Mouse (Mus musculus): ENCODE data around the gene Churc1. TPM values are rescaled to one million over a fixed set of nuclear protein-coding genes. Genes with fewer than 3 reads are reported as not detected.
"Not testable (repeated sequence)": the region's sequence is repeated elsewhere in the genome, so short reads cannot be mapped to it uniquely, and the experiment has no call there.

The Churc1 gene
- polyA plus RNA-seq, 1 experiment from 2014 or later: 158 TPM

DNA sequence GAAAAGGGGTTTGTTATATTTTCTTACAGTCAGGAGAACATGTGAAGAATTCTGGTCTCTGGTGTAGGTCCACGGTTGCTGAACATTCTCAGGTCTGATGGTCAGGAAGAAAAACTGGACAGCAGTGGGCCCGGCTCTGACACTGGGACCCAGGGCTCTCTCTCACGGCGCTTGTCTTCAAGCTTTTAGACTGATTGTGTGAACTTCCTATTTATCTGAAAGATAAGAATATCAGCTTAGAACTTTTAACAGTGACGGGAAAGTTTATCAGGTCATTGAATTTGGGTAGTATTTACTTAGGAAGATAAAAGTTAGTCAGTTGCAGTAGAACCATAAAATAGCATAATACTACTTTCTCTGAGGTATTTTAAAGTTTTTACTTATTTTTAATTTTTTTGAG lies 11.6 kb downstream of the Churc1 start:
- H3K9ac ChIP-seq: no peak overlapping the region
- H3K27ac ChIP-seq (replicated peaks): no peak overlapping the region
- 94% methylated on average over 5 of the region's 5 CpGs for WGBS
- no peak overlapping the region for H3K4me3 ChIP-seq
- peaks cover 4% of the 10 kb centered on the region for H3K36me3 ChIP-seq
- ATAC-seq (ENCODE audit: low read depth): no peak
- 0 out of 2 replicates have a peak, but pooled peaks cover 5% of the 10 kb centered on the region for H3K4me1 ChIP-seq (replicated peaks)
- H3K4me2 ChIP-seq: no peak overlapping the region
- no peaks in the 10 kb centered on the region for H3K9me3 ChIP-seq
- H3K27me3 ChIP-seq: no peaks in the 10 kb centered on the region

DNA sequence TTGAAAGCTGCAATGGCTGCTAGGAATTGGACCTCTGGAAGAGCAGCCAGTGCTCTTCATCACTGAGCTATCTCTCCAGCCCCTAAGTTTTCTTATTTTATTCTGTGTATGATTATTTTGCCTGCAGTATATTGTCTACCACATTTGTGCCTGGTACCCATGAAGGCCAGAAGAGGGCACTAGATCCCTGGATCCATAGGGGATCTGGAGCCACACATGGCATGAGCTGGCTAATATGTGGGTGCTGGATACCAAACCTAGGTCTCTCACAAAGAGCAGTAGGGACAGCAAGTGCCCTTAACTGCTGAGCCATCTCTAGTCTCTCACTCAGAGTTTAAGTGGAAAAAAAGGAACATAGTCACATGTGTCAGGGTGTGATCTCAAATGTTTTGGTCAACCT lies 12.5 kb downstream of the Churc1 start:
- Histone ChIP-seq H3K27ac (replicated peaks) (no peak overlapping the region), H3K9ac (no peak overlapping the region), H3K4me2 (no peak overlapping the region), H3K27me3 (no peaks in the 10 kb centered on the region), H3K36me3 (peaks cover 4% of the 10 kb centered on the region), H3K4me3 (no peak overlapping the region), H3K4me1 (replicated peaks) (0 out of 2 replicates have a peak, but pooled peaks cover 5% of the 10 kb centered on the region), H3K9me3 (no peaks in the 10 kb centered on the region)
- ATAC-seq (ENCODE audit: low read depth): no peak

DNA sequence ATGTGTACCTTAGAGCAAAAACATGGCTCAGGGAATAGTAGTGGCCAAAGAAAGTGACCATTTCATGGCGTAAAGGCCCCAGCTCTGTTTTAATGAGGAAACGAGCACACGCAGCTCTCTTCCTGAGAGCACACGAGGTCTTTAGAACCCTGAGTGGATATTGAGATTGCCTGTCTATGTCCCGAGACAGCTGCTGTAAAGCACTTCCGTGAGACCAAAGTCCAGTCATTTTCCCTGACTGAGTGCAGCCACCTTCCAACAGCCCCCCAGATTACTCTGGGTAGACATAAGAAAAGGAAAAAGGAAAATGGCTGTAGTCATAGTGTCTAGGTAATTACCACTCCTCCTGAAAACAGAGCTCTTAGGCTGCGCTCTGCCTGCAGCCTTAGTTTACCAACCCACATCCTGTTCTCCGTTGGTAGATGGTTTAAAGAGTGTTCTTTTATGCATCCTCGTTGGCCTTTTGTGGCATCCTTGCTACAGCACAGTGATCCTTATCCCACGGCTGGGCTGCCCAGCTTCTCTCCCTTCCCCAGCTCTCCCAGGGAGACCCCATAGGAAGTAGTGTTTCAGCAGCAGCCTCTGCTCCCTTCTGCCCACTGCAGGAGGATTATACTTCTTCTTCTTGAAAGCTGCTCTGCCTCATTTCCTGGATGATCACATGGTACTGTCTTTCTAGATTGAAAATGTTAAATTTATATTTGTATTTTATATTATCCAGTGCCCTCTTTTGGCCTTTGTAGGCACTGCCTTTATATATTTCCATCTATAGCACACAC lies 13.2 kb downstream of the Churc1 start:
- no peak overlapping the region for H3K9ac ChIP-seq
- H3K36me3 ChIP-seq: peaks cover 4% of the 10 kb centered on the region
- no peaks in the 10 kb centered on the region for H3K9me3 ChIP-seq
- H3K4me3 ChIP-seq: no peak overlapping the region
- no peaks in the 10 kb centered on the region for H3K27me3 ChIP-seq
- H3K4me2 ChIP-seq: no peak overlapping the region
- 85% methylated on average over 10 of the region's 10 CpGs for WGBS
- 0 out of 2 replicates have a peak, but pooled peaks cover 5% of the 10 kb centered on the region for H3K4me1 ChIP-seq (replicated peaks)
- no peak for ATAC-seq (ENCODE audit: low read depth)
- H3K27ac ChIP-seq (replicated peaks): no peak overlapping the region

DNA sequence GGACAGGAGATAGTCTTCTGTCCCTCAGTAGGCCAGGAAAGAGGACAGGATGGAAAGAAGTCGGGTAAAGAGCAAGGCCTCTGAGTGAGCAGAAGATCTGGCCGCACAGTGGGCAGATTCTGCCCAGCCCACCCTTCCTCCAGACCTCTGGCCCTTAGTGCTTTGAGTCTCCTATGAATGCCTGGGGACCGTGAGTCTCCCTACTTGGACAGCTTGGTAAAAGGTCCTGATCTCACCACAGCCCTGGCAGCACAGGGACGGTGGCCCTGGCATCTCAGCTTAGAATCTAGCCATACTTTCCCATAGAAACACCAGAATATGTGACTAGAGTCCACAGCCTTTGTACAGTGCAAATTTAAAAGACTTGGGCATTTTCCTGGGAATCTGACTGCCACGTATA lies 14.6 kb downstream of the Churc1 start:
- 0 out of 2 replicates have a peak, but pooled peaks cover 5% of the 10 kb centered on the region for H3K4me1 ChIP-seq (replicated peaks)
- ATAC-seq (ENCODE audit: low read depth): no peak
- peaks cover 4% of the 10 kb centered on the region for H3K36me3 ChIP-seq
- H3K4me2 ChIP-seq: no peak overlapping the region
- 77% methylated on average over 5 of the region's 5 CpGs for WGBS
- H3K27ac ChIP-seq (replicated peaks): no peak overlapping the region
- no peak overlapping the region for H3K9ac ChIP-seq
- H3K27me3 ChIP-seq: no peaks in the 10 kb centered on the region
- no peaks in the 10 kb centered on the region for H3K9me3 ChIP-seq
- no peak overlapping the region for H3K4me3 ChIP-seq

GRCm38 (mm10) chr12:76780639-76781468 lies 15.5 kb downstream of the Churc1 start:
- Histone ChIP-seq H3K27ac (replicated peaks) (0 out of 2 replicates have a peak overlapping the region, but pooled peaks have one; percentile 13), H3K27me3 (no peaks in the 10 kb centered on the region), H3K9me3 (no peaks in the 10 kb centered on the region), H3K4me2 (no peak overlapping the region), H3K4me1 (replicated peaks) (0 out of 2 replicates have a peak, but pooled peaks cover 5% of the 10 kb centered on the region), H3K9ac (no peak overlapping the region), H3K4me3 (no peak overlapping the region), H3K36me3 (peaks cover 4% of the 10 kb centered on the region)
- ATAC-seq (ENCODE audit: low read depth): peak; percentile 50; the same call in 1 of the 2 replicates
- 66% methylated on average over 12 of the region's 12 CpGs for WGBS

GRCm38 (mm10) chr12:76784056-76784619 lies 18.8 kb downstream of the Churc1 start:
- Histone ChIP-seq H3K4me1 (replicated peaks) (0 out of 2 replicates have a peak, but pooled peaks cover 5% of the 10 kb centered on the region), H3K36me3 (no peaks in the 10 kb centered on the region), H3K27ac (replicated peaks) (no peak overlapping the region), H3K9ac (no peak overlapping the region), H3K4me2 (no peak overlapping the region), H3K27me3 (no peaks in the 10 kb centered on the region), H3K9me3 (no peaks in the 10 kb centered on the region), H3K4me3 (no peak overlapping the region)
- no peak for ATAC-seq (ENCODE audit: low read depth)
- WGBS: 75% methylated on average over 10 of the region's 10 CpGs

DNA sequence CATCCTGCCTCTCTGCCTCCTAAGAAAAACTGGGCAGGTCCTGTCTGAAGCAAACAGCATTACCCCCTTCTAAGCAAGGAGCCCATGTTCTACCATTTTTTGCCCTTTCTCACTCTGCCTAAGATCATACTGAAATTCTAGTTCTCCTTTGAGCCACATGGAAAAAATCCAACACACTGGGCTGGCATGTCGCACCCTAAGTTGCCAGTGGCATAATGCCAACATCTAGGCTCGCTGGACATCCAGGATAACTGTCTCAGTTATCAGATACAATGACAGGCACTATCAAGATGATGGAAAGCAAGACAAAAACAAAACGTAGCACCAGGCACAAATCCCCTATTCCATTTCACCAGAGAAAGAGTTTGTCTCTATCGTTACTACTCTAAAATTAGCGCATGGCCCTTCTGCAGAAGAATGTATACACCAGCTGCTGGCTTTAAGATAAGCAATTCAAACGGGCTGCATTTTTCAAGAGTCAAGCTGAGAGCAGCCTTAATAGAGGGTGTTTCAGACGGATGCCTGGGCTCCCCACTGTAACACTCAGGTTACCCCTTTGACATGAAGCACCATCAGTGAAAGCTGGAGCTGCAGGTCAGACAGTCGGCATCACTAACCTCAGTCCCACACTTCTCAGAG lies 25.2 kb downstream of the Churc1 start:
- Histone ChIP-seq H3K9me3 (no peaks in the 10 kb centered on the region), H3K4me2 (no peak overlapping the region), H3K9ac (no peak overlapping the region), H3K27me3 (no peaks in the 10 kb centered on the region), H3K4me1 (replicated peaks) (no peaks in the 10 kb centered on the region), H3K36me3 (no peaks in the 10 kb centered on the region), H3K4me3 (no peak overlapping the region), H3K27ac (replicated peaks) (no peak overlapping the region)
- no peak for ATAC-seq (ENCODE audit: low read depth)
- 67% methylated on average over 8 of the region's 8 CpGs for WGBS

GRCm38 (mm10) chr12:76792540-76792939 lies 27.2 kb downstream of the Churc1 start:
- ATAC-seq (ENCODE audit: low read depth); H3K4me1 ChIP-seq (replicated peaks); H3K27ac ChIP-seq (replicated peaks); H3K4me3 ChIP-seq; H3K27me3 ChIP-seq; H3K9me3 ChIP-seq; H3K9ac ChIP-seq; H3K4me2 ChIP-seq; H3K36me3 ChIP-seq: not testable (repeated sequence)
- 58% methylated on average over 14 of the region's 14 CpGs for WGBS

- Histone ChIP-seq H3K27ac (replicated peaks) (no peak within 1 kb of the TSS), H3K4me1 (replicated peaks) (no peaks in the 10 kb centered on the region), H3K4me2 (no peak within 1 kb of the TSS), H3K36me3 (0 out of 2 replicates have a peak, but pooled peaks cover 4% of the 10 kb centered on the region), H3K9me3 (no peaks in the 10 kb centered on the region), H3K9ac (no peak within 1 kb of the TSS), H3K27me3 (no peaks in the 10 kb centered on the region), H3K4me3 (no peak within 1 kb of the TSS)
- ATAC-seq (ENCODE audit: low read depth): no peak
- 82% methylated on average over 5 of the region's 5 CpGs for WGBS
Observed at GRCm38 (mm10) chr12:76795350-76795749, 30.0 kb downstream of the Churc1 start, which contains the start of gene Gpx2. Gpx2 (minus strand) TSS chr12:76795554.

DNA sequence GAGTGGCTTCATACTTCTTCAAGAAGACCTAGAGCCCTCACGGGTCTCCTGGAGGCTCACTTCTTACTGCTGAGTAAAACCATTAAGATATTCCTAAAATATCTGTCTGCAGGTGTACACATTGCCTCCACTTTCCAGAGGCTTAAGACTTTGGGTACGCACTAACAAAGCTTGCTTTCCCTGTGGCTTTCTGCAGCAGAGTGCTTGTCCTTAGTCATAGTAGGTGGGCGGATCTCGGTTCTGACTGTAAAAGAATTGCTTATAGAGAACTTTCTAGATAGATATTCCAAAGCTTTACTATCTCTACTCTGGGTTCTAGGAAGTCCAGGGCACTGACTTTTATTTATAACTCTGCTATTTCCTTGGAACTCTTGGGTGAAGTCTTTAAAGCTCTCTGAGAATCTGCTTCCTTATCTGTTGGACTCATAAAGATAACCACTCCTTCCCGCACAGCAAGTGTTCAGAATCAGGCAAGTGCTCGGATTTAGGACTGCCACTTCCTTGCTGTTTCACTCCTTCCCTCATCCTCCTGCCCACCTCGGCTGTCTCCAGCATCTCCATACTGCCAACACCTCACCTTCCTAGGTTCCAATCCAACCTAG lies 31.7 kb downstream of the Churc1 start:
- Histone ChIP-seq H3K27ac (replicated peaks) (no peak overlapping the region), H3K9ac (no peak overlapping the region), H3K36me3 (peaks cover 4% of the 10 kb centered on the region; the same call in 1 of the 2 replicates), H3K4me1 (replicated peaks) (no peaks in the 10 kb centered on the region), H3K4me2 (no peak overlapping the region), H3K4me3 (no peak overlapping the region), H3K9me3 (no peaks in the 10 kb centered on the region), H3K27me3 (no peaks in the 10 kb centered on the region)
- ATAC-seq (ENCODE audit: low read depth): no peak
- 90% methylated on average over 7 of the region's 7 CpGs for WGBS

DNA sequence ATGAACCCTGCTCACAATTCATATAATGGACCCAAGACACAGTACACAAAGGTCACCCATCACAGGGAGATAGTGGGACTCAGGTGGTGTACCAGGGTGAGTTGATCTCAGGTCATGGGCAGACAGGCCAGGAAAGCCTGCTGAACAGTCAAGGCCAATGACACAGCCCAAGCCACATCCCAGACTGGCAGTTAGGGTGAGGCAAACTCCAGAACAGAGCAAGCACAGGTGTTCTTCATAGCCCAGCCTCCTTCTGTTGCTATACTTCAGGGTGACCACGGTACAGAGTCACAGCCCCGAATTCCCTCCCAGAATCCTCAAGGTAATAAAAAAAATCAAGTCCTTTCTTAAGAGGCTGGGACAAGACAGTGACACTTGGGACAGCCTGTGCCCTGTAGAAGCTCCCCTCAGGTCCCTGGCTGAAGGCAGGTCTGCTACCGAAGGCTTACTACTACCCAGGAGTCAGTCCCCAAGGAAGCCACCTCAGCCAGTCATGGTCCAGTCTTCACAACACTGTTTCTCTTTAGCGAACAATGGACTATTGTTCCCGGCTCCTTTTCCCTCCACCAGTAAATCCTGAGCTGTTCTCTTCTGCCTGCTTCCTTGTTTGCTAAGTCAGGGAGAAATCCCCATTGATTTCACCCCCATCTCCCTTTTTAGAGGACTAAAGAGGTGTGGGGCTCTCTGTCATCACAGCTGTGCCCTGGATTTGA lies 32.8 kb downstream of the Churc1 start:
- Histone ChIP-seq H3K9ac (no peak overlapping the region), H3K4me1 (replicated peaks) (no peaks in the 10 kb centered on the region), H3K9me3 (no peaks in the 10 kb centered on the region), H3K4me3 (no peak overlapping the region), H3K4me2 (no peak overlapping the region), H3K27ac (replicated peaks) (no peak overlapping the region), H3K27me3 (no peaks in the 10 kb centered on the region), H3K36me3 (peaks cover 4% of the 10 kb centered on the region; the same call in 1 of the 2 replicates)
- no peak for ATAC-seq (ENCODE audit: low read depth)
- 62% methylated on average over 5 of the region's 5 CpGs for WGBS
